Mouse (Mus musculus) liver, embryonic 14.5 days (tissue): ENCODE data around the gene Prss48.

Experiments
- CTCF ChIP-seq: IDR thresholded peaks from 2 replicates; pipeline ENCODE4 v1.5.1; 2016; ENCODE audit warnings: antibody characterized with exemption, low read depth, control low read depth
- EP300 ChIP-seq: IDR thresholded peaks from 2 replicates; pipeline ENCODE4 v1.6.1; 2016; ENCODE audit warnings: antibody characterized with exemption, low read depth

DNA sequence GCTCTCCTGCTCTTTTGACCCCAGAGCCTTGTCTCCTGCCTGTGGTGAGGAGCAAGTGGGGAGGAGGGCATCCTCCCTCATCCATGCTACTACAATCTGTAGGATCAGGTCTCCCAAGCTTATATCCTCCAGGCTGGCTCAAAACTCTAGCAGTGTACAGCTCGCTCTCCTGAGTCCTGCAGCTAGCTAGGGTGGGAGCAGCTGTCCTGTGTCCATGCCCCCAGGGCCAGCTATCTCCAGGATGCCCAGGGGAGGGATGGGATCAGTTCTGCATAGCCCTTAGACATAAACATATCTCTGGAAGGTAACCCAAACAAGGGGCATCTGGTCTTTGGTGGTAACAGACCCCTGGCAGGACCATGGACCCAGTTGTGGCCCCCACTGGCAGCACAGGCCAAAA lies 42.6 kb downstream of the Prss48 start:
- TF ChIP-seq CTCF: no peak
- no peak for TF ChIP-seq EP300
